Mouse (Mus musculus) embryonic fibroblast, embryonic 13.5 days (primary cell): ENCODE data around the gene Sec23a.

ENCODE experiments used
- CTCF ChIP-seq: IDR thresholded peaks from 2 replicates; pipeline ENCODE4 v1.5.1; 2011; ENCODE audit warnings: mild to moderate bottlenecking, control low read depth, low read length, moderate library complexity, borderline replicate concordance; ENCODE audit not compliant: insufficient read depth
- POLR2A ChIP-seq: IDR thresholded peaks from 2 replicates; pipeline ENCODE4 v1.6.1; 2011; ENCODE audit warnings: low read depth, mild to moderate bottlenecking, control low read depth, low read length, moderate library complexity

GRCm38 (mm10) chr12:58947879-58948278, 63.9 kb downstream of the Sec23a start:
- TF ChIP-seq CTCF (no peak), POLR2A (no peak)
